In genomic region chr4:115657104-115657866, GRCm38 (mm10) we compare ENCODE assay signal across 8 mouse cellular contexts. TPM values are rescaled to one million over a fixed set of nuclear protein-coding genes. Genes with fewer than 3 reads are reported as not detected.
A peak's percentile ranks its signal among the peaks of the same experiment; 100 is the strongest.
DNase-seq lines count a peak whose midpoint lies in the region; ATAC-seq and TF ChIP-seq lines count a peak whose summit lies in the region.

No protein-coding gene starts in this region.

- H3K36me3 ChIP-seq in E14TG2a.4 (ENCODE audit: insufficient read depth, low read length): no peaks in the 10 kb centered on the region
- no peaks in the 10 kb centered on the region for H3K36me3 ChIP-seq in hindbrain, postnatal 0 days (ENCODE audit: insufficient read depth, low read length)

- no peak for TF ChIP-seq CTCF in E14TG2a.4 (conservative IDR thresholded peaks at IDR 0.05; ENCODE audit: low read length)
- no peak for TF ChIP-seq CTCF in hindbrain, postnatal 0 days (IDR thresholded peaks at IDR 0.05; ENCODE audit: low read depth)

- H3K27ac ChIP-seq in hindbrain, postnatal 0 days: no peak overlapping the region

- H3K4me1 ChIP-seq in E14TG2a.4 (replicated peaks; ENCODE audit: low read depth, low read length): no peaks in the 10 kb centered on the region
- no peaks in the 10 kb centered on the region for H3K4me1 ChIP-seq in hindbrain, postnatal 0 days (ENCODE audit: insufficient read depth, low read length)

- H3K9ac ChIP-seq in hindbrain, postnatal 0 days (replicated peaks; ENCODE audit: low read length): peak overlapping the region; percentile 57

- peak; percentile 49 for DNase-seq in brain, adult 2 months (ENCODE audit: low read depth, low spot score)
- peak; percentile 12 to 15 for DNase-seq in frontal cortex, postnatal 14 days (ENCODE audit: low spot score in 2 of 2)
- peak; percentile 55 for DNase-seq in hindbrain, postnatal 0 days (ENCODE audit: low spot score)
- peak; percentile 25 for DNase-seq in left cerebral cortex, postnatal 4 days
- DNase-seq in right cerebral cortex, postnatal 4 days: peak; percentile 46
- no peak for DNase-seq in gastrocnemius, postnatal 4 days (ENCODE audit: low spot score in 2 of 2)

- peaks cover 10% of the 10 kb centered on the region for H3K27me3 ChIP-seq in E14TG2a.4 (ENCODE audit: insufficient read depth, low read length)
- no peaks in the 10 kb centered on the region for H3K27me3 ChIP-seq in hindbrain, postnatal 0 days (ENCODE audit: insufficient read depth, low read length)

- H3K9me3 ChIP-seq in E14TG2a.4 (ENCODE audit: low read length): peaks cover 10% of the 10 kb centered on the region; the same call in 1 of the 2 replicates
- H3K9me3 ChIP-seq in hindbrain, postnatal 0 days (ENCODE audit: low read length): no peaks in the 10 kb centered on the region

- intact Hi-C loops in left cerebral cortex, postnatal 4 days (cut with DNase I): no loop called here

- ATAC-seq in hindbrain, postnatal 0 days: peak; percentile 89
- peak; percentile 87 for ATAC-seq in megakaryocyte progenitor cell, adult 5-6 weeks (replicated peaks; ENCODE audit: poor library complexity)

- H3K4me3 ChIP-seq in E14TG2a.4 (replicated peaks; ENCODE audit: low read length): peak overlapping the region; percentile 71
- peak overlapping the region; percentile 52 for H3K4me3 ChIP-seq in hindbrain, postnatal 0 days (ENCODE audit: low read length)

- WGBS in hindbrain, postnatal 0 days: 3% methylated on average over 32 of the region's 34 CpGs

- H3K4me2 ChIP-seq in hindbrain, postnatal 0 days (ENCODE audit: low read depth, low read length): peak overlapping the region; percentile 84

RNA-seq across cellular contexts. Expression of gene Cyp4b1, which starts 9.8 kb away (rescaled TPM):
- total RNA-seq in hindbrain, postnatal 0 days (2014; rRNA removed): 1.3 and 1.8 TPM in 2 replicates
- polyA plus RNA-seq in hindbrain, postnatal 0 days (2015; fragmentation: Nextera tagmentation; extraction: Ambion mirVana): 1.4 and 1.6 TPM in 2 replicates
- 1 to 10 TPM; 3.7 to 4.3 TPM for total RNA-seq in left cerebral cortex, postnatal 4 days (2021)
- total RNA-seq in megakaryocyte progenitor cell, adult 5-6 weeks (2015): not detected in 2 replicates
- total RNA-seq in megakaryocyte progenitor cell, adult 5-6 weeks (2017): not detected in 2 replicates
- total RNA-seq in gastrocnemius, postnatal 4 days (2021): 1 to 10 TPM; 1.9 to 3.0 TPM

RNA-seq across cellular contexts. Expression of gene Cyp4a32, which starts 56.5 kb away (rescaled TPM):
- not detected in 2 replicates for total RNA-seq in hindbrain, postnatal 0 days (2014; rRNA removed)
- polyA plus RNA-seq in hindbrain, postnatal 0 days (2015; fragmentation: Nextera tagmentation; extraction: Ambion mirVana): not detected in 2 replicates
- not detected for total RNA-seq in left cerebral cortex, postnatal 4 days (2021)
- not detected in 2 replicates for total RNA-seq in megakaryocyte progenitor cell, adult 5-6 weeks (2015)
- total RNA-seq in megakaryocyte progenitor cell, adult 5-6 weeks (2017): not detected in 2 replicates
- not detected for total RNA-seq in gastrocnemius, postnatal 4 days (2021)

Comparison
In these comparisons a context has a peak if more than half of its experiments do, and no peak if none do; other contexts are left out.
1. DNase-seq: peak in brain, adult 2 months (single experiment), frontal cortex, postnatal 14 days (2 of 2), hindbrain, postnatal 0 days (single experiment), left cerebral cortex, postnatal 4 days (single experiment) and right cerebral cortex, postnatal 4 days (single experiment); none in gastrocnemius, postnatal 4 days (0 of 2).